Mouse (Mus musculus) lung, adult 2 months (tissue): ENCODE measurements at regions not wholly inside any gene's neighbourhood (a gene's known extent, or its start where the extent isn't known, plus 50 kb on each side); places are given as distances from the start of the nearest gene placed in this dataset.

ENCODE experiments used
- CTCF ChIP-seq: fragments of 200-500 bp; IDR thresholded peaks from 2 replicates; pipeline ENCODE4 v1.5.1; 2011; ENCODE audit warnings: mild to moderate bottlenecking, low read length, control low read depth; ENCODE audit not compliant: insufficient read depth
- POLR2A ChIP-seq: fragments of 200-500 bp; IDR thresholded peaks from 2 replicates; pipeline ENCODE4 v1.6.1; 2011; ENCODE audit warnings: low read depth, mild to moderate bottlenecking, control low read depth, low read length, borderline replicate concordance; ENCODE audit errors: extremely low read depth

DNA sequence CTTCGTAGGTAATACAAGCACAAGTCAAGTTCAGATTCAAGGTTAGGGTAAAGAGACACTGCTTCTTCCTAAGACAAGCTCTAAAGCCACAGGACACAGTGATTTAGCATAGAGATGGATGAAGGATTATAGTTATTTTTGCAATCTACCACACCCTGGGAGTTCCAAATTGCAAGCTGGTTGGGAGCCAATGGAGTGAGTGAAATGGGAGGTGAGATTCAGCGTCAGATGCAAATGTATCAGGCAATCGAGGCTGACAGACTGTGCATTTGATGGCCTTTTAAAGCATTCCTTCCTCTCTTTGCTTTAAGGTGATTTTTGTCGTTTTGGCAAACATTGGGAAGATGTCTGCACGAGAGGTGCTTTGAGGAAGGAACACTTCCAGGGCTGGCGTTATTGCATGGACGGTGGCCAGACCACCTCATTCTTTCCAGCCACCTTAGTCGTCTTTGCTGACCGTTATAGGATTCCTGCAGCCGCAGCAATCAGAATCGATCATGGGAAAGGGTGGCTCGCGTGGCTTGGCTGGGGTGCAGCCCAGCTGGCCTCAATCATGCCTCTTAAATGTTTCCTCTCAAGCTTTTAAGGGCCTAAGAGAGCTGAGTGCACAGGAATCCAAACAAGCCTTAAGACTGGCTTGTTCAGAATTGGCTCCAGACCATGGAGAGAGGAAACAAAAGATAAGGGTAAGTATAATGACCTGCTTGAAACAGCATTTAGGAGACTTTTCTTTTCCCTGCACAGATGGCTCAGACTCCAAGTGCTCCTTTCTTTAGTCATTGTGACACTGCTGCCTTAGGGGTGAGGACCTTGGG is 265.0 kb upstream of the Tle4 start:
- no peak for TF ChIP-seq CTCF
- TF ChIP-seq POLR2A, result no peak
